Mouse (Mus musculus) lung, postnatal 36 days (tissue): ENCODE data around the gene Nxph3.

Experiments
- DNase-seq: peaks from one replicate; pipeline ENCODE4 v3.0.0; 2022; ENCODE audit warnings: mixed read lengths

Nxph3 gene

GRCm38 (mm10) chr11:95492256-95492655, 22.1 kb downstream of the Nxph3 start:
- no peak for DNase-seq

GRCm38 (mm10) chr11:95490104-95490503, 24.3 kb downstream of the Nxph3 start:
- no peak for DNase-seq

- no peak for DNase-seq
Observed at GRCm38 (mm10) chr11:95487237-95487636, 27.1 kb downstream of the Nxph3 start.

- DNase-seq, result no peak
Observed at GRCm38 (mm10) chr11:95485634-95486033, 28.7 kb downstream of the Nxph3 start.

GRCm38 (mm10) chr11:95480662-95481061, 33.7 kb downstream of the Nxph3 start:
- no peak for DNase-seq

- no peak for DNase-seq
Observed at GRCm38 (mm10) chr11:95479458-95479857, 34.9 kb downstream of the Nxph3 start.

GRCm38 (mm10) chr11:95476323-95476722, 38.0 kb downstream of the Nxph3 start:
- DNase-seq, result no peak

GRCm38 (mm10) chr11:95473456-95473855, 40.9 kb downstream of the Nxph3 start:
- DNase-seq, result no peak

GRCm38 (mm10) chr11:95472942-95473341, 41.4 kb downstream of the Nxph3 start:
- DNase-seq, result no peak

GRCm38 (mm10) chr11:95467731-95468130, 46.6 kb downstream of the Nxph3 start:
- peak; percentile 53 for DNase-seq

GRCm38 (mm10) chr11:95462168-95462567, 52.2 kb downstream of the Nxph3 start:
- no peak for DNase-seq

GRCm38 (mm10) chr11:95460872-95461271, 53.5 kb downstream of the Nxph3 start:
- no peak for DNase-seq
